In genomic region chr3:123264706-123265105, GRCm38 (mm10) we compare ENCODE assay signal across 8 mouse cellular contexts. TPM values are rescaled to one million over a fixed set of nuclear protein-coding genes. Genes with fewer than 3 reads are reported as not detected.
DNase-seq lines count a peak whose midpoint lies in the region; TF ChIP-seq lines count a peak whose summit lies in the region.

No protein-coding gene starts in this region.

- WGBS in cerebellum, adult 2 months: 14% methylated on average over 6 of the region's 6 CpGs
- 45% methylated on average over 6 of the region's 6 CpGs for WGBS in small intestine, adult 2 months

- peaks cover 3% of the 10 kb centered on the region for H3K36me3 ChIP-seq in small intestine, adult 2 months (ENCODE audit: control insufficient read depth, insufficient read depth, low read length)

- H3K4me3 ChIP-seq in cerebellum, adult 2 months (replicated peaks; ENCODE audit: insufficient read depth, low read depth, low read length): peak overlapping the region; percentile 46
- H3K4me3 ChIP-seq in small intestine, adult 2 months (ENCODE audit: low read depth, low read length): peak overlapping the region; percentile 54

- H3K4me1 ChIP-seq in cerebellum, adult 2 months (ENCODE audit: control insufficient read depth, insufficient read depth, low read length): no peaks in the 10 kb centered on the region
- H3K4me1 ChIP-seq in small intestine, adult 2 months (ENCODE audit: control insufficient read depth, insufficient read depth, insufficient read length, low read length): peaks cover 2% of the 10 kb centered on the region; the same call in 1 of the 2 replicates

- peak in 1 of 2 experiments; percentile 9 for DNase-seq in cerebellum, adult 2 months
- no peak for DNase-seq in cerebellum, adult 8-10 months
- DNase-seq in right cerebral cortex, adult 2 months (ENCODE audit: low spot score in 2 of 2): peak; percentile 6 to 8
- DNase-seq in right cerebral cortex, adult 18-20 months: no peak
- peak; percentile 14 for DNase-seq in kidney, adult 9 months
- DNase-seq in embryo, embryonic 9.5 days (ENCODE audit: extremely low spot score): no peak
- DNase-seq in testis, postnatal 10 days (ENCODE audit: low spot score): no peak

- H3K27ac ChIP-seq in cerebellum, adult 2 months (ENCODE audit: insufficient read depth, low read length): no peak overlapping the region
- peak overlapping the region; percentile 56 for H3K27ac ChIP-seq in small intestine, adult 2 months (ENCODE audit: insufficient read depth, low read depth, low read length)

- H3K27me3 ChIP-seq in cerebellum, adult 2 months (ENCODE audit: control insufficient read depth, insufficient read depth, low read length): no peaks in the 10 kb centered on the region
- H3K27me3 ChIP-seq in small intestine, adult 2 months (ENCODE audit: control insufficient read depth, insufficient read depth, low read length): no peaks in the 10 kb centered on the region

- no peak for TF ChIP-seq CTCF in cerebellum, adult 2 months (IDR thresholded peaks at IDR 0.05; ENCODE audit: borderline replicate concordance, insufficient read depth, low read depth, low read length)
- no peak for TF ChIP-seq CTCF in small intestine, adult 2 months (IDR thresholded peaks at IDR 0.05; ENCODE audit: extremely low read depth, insufficient read length, insufficient replicate concordance, low read depth, low read length)

- no peak for TF ChIP-seq POLR2A in cerebellum, adult 2 months (IDR thresholded peaks at IDR 0.05; ENCODE audit: borderline replicate concordance, insufficient read depth, low read length)
- no peak for TF ChIP-seq POLR2A in small intestine, adult 2 months (IDR thresholded peaks at IDR 0.05; ENCODE audit: low read depth, low read length)

RNA-seq across cellular contexts. Expression of gene Sec24d, which starts 2.5 kb away (rescaled TPM):
- polyA plus RNA-seq in cerebellum, adult 2 months (2012; rRNA removed): 6.4 and 6.8 TPM in 2 replicates
- polyA plus RNA-seq in small intestine, adult 2 months (2012; rRNA removed): 129 and 227 TPM in 2 replicates

RNA-seq across cellular contexts. Expression of gene Synpo2, which starts 28.8 kb away (rescaled TPM):
- 2.4 and 2.9 TPM in 2 replicates for polyA plus RNA-seq in cerebellum, adult 2 months (2012; rRNA removed)
- polyA plus RNA-seq in small intestine, adult 2 months (2012; rRNA removed): 7.6 and 7.9 TPM in 2 replicates

Comparison
In these comparisons a context has a peak if more than half of its experiments do, and no peak if none do; other contexts are left out.
1. DNase-seq: peak in right cerebral cortex, adult 2 months (2 of 2) and kidney, adult 9 months (single experiment); none in cerebellum, adult 8-10 months (single experiment), right cerebral cortex, adult 18-20 months (single experiment), embryo, embryonic 9.5 days (single experiment) and testis, postnatal 10 days (single experiment).
2. RNA of gene Sec24d, which starts 2.5 kb away (polyA plus RNA-seq): 129 to 227 TPM in small intestine, adult 2 months; 6.4 to 6.8 TPM in cerebellum, adult 2 months; every median in the first group is over 10 times any median in the second.